Mouse (Mus musculus) retina, embryonic 14.5 days (tissue): ENCODE results near the gene Dpf3.

ENCODE experiments used
- DNase-seq: peaks from one replicate; pipeline ENCODE4 v3.0.0-alpha.2; 2015; ENCODE audit warnings: low spot score

The Dpf3 gene

DNA sequence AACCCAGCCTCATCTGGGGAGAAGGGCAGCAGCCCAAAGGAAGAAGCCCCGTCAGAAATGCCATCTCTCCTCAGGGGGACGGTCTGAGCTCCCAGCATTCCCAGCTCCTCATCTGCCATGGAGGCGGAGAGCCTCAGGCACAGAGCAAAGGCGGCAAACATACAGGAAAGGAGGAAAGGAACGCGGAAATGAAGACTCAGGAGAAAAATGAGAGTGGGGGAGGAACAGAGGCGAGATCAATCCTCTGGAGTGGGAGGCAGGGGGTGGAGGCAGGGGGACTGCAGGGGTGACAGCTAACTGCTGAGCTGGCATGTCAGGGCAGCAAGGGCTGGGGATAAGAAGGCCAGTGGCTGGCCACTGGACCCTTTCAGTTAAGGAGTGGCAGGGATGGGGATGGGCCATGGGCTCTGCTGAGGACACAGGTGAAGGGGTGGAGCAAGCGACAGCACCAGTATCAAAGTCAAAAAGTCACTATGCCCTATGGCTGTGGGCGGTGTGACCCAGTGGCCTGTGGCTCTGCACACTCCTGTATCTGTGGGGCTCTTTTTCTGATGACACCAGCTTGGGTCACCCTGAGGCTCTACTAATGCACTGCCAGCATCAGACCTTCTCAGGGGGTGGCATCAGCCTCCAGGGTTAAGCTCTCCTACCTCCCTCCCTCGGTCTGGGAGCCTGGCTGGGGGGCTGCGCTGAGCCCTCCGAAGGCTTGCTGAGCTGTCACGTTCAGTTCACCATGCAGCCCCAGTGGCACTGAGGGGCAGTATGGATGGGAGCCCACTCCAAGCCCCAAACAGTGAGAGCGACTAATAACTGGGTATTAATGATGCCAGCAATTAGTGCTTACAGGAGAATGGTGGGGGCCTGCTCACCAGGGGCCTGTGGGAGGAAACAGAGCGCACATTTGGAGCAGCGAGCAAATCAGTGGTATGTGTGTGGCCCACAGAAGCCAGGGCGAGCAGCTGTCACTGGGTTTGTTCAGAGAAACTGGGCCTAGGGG lies 200.7 kb downstream of the Dpf3 start:
- DNase-seq: peak; percentile 60

GRCm38 (mm10) chr12:83283591-83284320 lies 203.8 kb downstream of the Dpf3 start:
- no peak for DNase-seq

DNA sequence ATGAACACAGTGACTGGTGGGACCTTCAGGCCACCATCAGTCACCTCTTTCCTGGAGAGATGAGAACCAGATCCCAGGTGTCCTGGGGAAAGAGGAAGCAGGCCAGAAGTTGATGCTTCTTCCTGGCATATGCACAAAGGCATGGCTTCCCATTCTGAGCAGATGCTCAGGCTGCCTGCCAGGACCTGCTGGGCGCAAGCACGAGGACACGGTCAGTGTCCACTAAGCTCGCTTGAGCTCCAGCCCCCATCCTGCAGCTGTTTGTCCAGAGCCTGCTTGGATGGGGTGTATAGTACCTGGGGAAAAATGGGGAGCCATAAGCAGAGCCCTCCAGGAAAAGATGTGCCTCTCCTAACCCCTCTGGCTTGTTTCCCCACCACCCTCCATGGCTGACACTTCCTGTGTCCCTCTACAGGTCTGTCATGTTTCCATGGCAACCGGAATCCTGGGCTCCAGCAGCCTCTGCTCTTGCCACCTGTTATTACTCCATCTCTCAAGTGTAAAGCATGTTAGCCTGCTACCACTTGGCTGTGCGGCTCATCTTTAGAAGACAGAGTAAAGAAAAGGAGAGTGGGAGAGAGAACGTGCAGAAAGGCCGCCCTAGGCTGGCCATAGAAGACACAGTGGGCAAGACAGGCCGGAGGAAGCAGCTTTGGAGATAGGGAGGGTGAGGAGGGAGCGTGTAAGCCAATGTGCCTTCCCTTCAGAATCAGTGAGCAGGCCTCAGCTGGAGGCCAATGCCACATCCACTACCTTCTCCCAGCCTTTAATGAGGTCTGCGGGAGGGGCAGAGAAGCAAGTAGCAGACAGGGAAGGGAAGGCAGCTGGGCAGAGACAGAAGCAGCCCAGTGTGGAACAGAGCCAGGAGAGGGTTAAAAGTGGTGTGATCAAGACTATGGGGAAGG lies 209.7 kb downstream of the Dpf3 start:
- peak; percentile 61 for DNase-seq

- no peak for DNase-seq
These were observed 216.3 kb downstream of the Dpf3 start for GRCm38 (mm10) chr12:83271215-83271614.

- no peak for DNase-seq
These were observed 219.0 kb downstream of the Dpf3 start for GRCm38 (mm10) chr12:83268504-83268922.

DNA sequence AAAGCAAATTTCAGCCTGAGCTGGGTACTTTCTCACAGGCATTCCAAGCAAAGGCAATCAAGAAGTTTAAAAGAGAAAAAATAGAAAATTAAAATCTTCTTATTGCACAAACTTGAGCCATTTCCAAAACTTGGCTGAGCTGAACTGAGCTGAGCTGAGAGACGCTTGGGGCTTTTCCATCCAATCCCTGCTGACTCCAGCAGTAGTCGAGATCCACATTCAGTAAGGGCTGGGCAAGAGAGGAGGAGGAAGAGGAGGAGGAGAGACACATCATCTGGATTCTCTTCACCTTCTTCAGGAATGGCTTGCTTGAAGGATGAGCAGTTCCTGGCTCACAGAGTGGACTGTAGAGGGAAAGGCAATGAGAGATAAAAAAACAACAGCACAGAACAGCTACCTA lies 227.0 kb downstream of the Dpf3 start:
- DNase-seq: no peak

DNA sequence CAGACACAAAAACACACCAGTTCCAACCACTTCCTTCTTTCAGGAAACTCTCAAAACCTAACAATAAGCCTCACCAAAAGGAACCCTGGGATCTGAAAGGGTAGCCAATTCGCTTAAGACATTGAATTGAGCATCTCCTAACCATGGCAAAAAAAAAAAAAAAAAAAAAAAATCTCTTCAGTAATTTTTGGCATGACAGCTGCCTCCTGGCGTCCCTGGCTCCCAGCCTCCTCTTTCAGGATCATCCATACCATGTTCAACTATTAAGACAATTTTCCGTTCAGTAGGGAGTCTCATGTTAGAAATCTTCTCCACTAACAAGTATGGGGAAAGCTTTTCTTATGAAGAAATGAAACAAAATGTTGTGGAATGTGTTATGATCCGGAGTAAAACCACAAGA lies 233.1 kb downstream of the Dpf3 start:
- DNase-seq: no peak

- DNase-seq: no peak
These were observed 238.4 kb downstream of the Dpf3 start for GRCm38 (mm10) chr12:83249066-83249465.

DNA sequence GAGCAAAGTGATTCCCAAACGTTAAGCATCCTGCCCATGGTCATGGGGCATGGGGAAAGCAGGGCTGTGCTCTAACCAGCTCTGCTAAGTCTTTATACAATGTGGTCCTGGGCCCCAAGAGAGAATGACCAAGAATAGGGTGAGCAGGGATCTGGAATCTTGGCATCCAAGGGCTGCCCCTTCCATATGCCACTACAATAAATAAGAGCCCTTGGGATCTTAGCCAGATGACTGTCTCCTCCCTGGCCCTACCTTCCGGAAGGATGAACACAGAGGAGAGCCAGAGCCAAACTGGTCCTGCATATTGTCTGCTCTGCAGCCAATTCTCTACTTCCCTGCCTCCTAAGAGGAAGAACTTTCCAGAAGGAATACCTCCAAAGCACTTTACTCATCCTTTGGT lies 238.9 kb downstream of the Dpf3 start:
- no peak for DNase-seq

GRCm38 (mm10) chr12:83247669-83248068 lies 239.8 kb downstream of the Dpf3 start:
- no peak for DNase-seq

- peak; percentile 19 for DNase-seq
These were observed 246.5 kb downstream of the Dpf3 start for GRCm38 (mm10) chr12:83241022-83241421.

GRCm38 (mm10) chr12:83240571-83240970 lies 246.9 kb downstream of the Dpf3 start:
- DNase-seq: no peak

DNA sequence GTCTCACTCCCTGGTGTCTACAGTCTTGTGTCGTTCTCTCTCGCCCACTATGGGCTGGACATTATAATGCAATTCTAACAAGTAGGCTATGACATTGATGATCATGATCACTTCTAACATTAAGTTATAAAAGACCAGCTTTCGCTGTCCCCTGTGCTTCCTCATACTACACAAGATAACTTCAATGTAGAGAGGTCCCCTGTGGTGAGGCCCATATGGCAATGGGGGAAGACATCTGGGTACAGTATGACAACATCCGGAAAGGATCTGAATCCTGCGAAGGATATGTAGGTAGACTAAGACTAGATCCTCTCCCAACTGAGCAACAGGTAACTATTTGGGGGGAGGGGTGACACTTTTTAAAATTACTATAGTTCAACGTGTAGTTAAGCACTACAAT lies 251.7 kb downstream of the Dpf3 start:
- DNase-seq: no peak

GRCm38 (mm10) chr12:83234981-83235380 lies 252.5 kb downstream of the Dpf3 start:
- DNase-seq: no peak

DNA sequence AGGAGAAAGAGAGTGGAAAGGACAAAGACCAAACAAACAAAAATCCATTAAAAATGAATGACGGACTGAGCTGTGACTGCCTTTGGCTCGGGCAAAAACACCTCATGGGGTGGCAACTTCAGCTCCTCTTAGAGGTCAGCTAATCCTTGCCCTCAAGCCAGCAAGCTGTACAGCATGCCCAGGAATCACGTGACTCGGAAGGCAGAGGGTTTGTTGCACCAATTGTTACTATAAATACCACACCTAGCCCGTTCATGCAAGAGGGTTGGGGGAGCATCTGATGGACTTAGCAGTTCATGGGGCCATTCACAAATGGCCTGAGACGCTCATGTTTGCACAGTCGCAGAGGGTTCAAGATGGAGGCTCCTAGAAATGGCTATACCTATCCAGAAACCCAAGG lies 253.9 kb downstream of the Dpf3 start:
- no peak for DNase-seq

- DNase-seq: no peak
These were observed 254.6 kb downstream of the Dpf3 start for GRCm38 (mm10) chr12:83232916-83233315.

GRCm38 (mm10) chr12:83231258-83231657 lies 256.3 kb downstream of the Dpf3 start:
- no peak for DNase-seq

DNA sequence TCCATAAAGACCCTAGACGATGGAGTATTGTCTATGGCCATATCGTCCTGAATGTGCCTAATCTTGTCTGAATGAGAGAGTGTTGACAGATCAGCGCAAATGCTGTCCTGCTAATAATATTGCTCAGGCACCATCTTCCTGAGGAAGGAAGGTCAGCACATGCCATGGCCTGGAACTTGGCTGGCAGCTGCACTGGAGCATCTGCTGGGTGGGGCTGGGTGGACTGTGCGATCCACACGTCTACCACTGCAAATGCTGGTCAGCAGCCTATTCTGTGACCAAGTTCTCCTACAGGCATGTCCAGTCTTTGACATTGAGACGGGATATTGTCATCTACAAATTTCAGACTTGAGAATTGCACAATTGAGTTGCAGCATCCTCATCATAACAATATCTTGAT lies 257.8 kb downstream of the Dpf3 start:
- no peak for DNase-seq

DNA sequence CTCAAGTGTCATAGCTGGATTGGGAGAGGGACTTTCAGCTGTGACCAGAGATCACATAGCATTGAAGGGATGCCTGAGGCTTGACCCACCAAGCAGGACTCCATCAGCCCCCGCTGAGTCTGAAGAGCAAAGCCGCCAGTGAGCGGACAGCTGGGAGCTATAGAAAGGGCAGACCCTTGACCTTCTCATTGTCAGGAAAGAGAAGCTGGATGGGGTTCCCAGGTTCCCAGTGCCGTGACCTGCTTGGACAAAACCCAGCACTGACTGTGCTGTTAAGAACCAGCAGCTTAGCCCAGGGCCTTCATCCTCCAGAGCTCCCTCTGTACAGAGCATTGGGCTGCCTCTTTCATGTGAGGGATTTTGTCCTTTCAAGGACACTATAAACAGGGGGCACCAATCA lies 260.5 kb downstream of the Dpf3 start:
- DNase-seq: peak; percentile 55

DNA sequence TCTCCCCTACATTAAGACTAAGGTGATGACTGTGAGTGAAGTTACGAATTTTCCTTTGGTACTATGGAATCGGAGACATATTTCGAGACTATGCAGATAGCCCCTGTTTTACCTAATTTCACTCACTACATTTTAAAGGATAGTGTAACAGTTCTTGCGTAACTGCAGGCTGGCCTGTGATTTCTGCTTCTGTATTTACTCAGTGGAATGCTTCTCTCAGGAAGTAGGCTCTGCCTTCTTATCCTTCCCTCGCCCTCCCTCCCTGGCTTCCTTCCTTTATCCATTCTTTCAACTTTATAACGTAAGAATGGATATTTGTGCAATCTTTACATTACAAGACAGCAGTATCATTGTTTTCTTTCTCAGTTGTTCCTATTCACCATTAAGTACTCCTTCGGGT lies 266.6 kb downstream of the Dpf3 start:
- no peak for DNase-seq

GRCm38 (mm10) chr12:83213879-83214341 lies 273.6 kb downstream of the Dpf3 start:
- DNase-seq: peak; percentile 74

- DNase-seq: no peak
These were observed 275.5 kb downstream of the Dpf3 start for GRCm38 (mm10) chr12:83211976-83212375.
